Mouse (Mus musculus): ENCODE measurements around the gene Ntn4. TPM values are rescaled to one million over a fixed set of nuclear protein-coding genes. Genes with fewer than 3 reads are reported as not detected.

The Ntn4 gene
- under 1 TPM; 0.06 to 0.28 TPM for polyA plus RNA-seq (2012; fragmentation: generic; extraction: Trizol)

GRCm38 (mm10) chr10:93640521-93640952 lies at the start of gene Ntn4:
TSS of gene Ntn4 (plus strand) at chr10:93640681.

Other genes with a start within 250 kb of the Ntn4 start
- gene Lta4h, start 187.3 kb upstream of the Ntn4 start, polyA plus RNA-seq (2012; fragmentation: generic; extraction: Trizol) = 10 to 100 TPM; 52.2 to 74.7 TPM
- gene Hal, start 151.9 kb upstream of the Ntn4 start, polyA plus RNA-seq (2012; fragmentation: generic; extraction: Trizol) = under 1 TPM; 0.04 to 0.30 TPM
- gene Amdhd1, start 100.6 kb upstream of the Ntn4 start, polyA plus RNA-seq (2012; fragmentation: generic; extraction: Trizol) = under 1 TPM; 0.06 TPM
- under 1 TPM; 0.01 to 0.07 TPM for gene Ccdc38, start 100.0 kb upstream of the Ntn4 start, polyA plus RNA-seq (2012; fragmentation: generic; extraction: Trizol)
- 100 to 1,000 TPM; 167 to 224 TPM for gene Snrpf, start 51.0 kb upstream of the Ntn4 start, polyA plus RNA-seq (2012; fragmentation: generic; extraction: Trizol)
- gene Usp44, start 190.9 kb downstream of the Ntn4 start, polyA plus RNA-seq (2012; fragmentation: generic; extraction: Trizol) = under 1 TPM; 0.02 TPM